Mouse (Mus musculus) limb, embryonic 12.5 days (tissue): ENCODE measurements at regions not wholly inside any gene's neighbourhood (a gene's known extent, or its start where the extent isn't known, plus 50 kb on each side); places are given as distances from the start of the nearest gene placed in this dataset.

Source experiments
- ATAC-seq: fragments of 200-750 bp; cut with Nextera tagmentation; 2 replicates; pipeline ENCODE4 v1.8.0; 2017; ENCODE audit warnings: low read depth, moderate TSS enrichment; ENCODE audit not compliant: insufficient number of reproducible peaks, insufficient read depth, low FRiP score, low TSS enrichment
- H3K27ac ChIP-seq: fragments of 300-500 bp; sonication (generic); 2 replicates; pipeline ENCODE4 v1.5.1; 2016; ENCODE audit warnings: mild to moderate bottlenecking, moderate library complexity
- H3K27me3 ChIP-seq: fragments of 300-500 bp; sonication (generic); 2 replicates; pipeline ENCODE4 v1.6.1; 2016; ENCODE audit warnings: mild to moderate bottlenecking, moderate library complexity
- H3K36me3 ChIP-seq: fragments of 300-500 bp; sonication (generic); 2 replicates; pipeline ENCODE4 v1.6.1; 2016; ENCODE audit warnings: mild to moderate bottlenecking, moderate library complexity
- H3K4me1 ChIP-seq: fragments of 300-500 bp; sonication (generic); replicated peaks from 2 replicates; pipeline ENCODE4 v1.6.1; 2016
- H3K4me2 ChIP-seq: fragments of 300-500 bp; sonication (generic); 2 replicates; pipeline ENCODE4 v1.6.1; 2016; ENCODE audit warnings: mild to moderate bottlenecking, moderate library complexity
- H3K4me3 ChIP-seq: fragments of 300-500 bp; sonication (generic); replicated peaks from 2 replicates; pipeline ENCODE4 v1.5.1; 2016; ENCODE audit warnings: mild to moderate bottlenecking
- H3K9ac ChIP-seq: fragments of 300-500 bp; sonication (generic); replicated peaks from 2 replicates; pipeline ENCODE4 v1.6.1; 2016; ENCODE audit warnings: mild to moderate bottlenecking, moderate library complexity
- H3K9me3 ChIP-seq: fragments of 300-500 bp; sonication (generic); 2 replicates; pipeline ENCODE4 v1.6.1; 2016; ENCODE audit warnings: mild to moderate bottlenecking, moderate library complexity
- WGBS: fragments of 180-500 bp; shearing (Covaris S2); methylation state at CpG from one replicate; pipeline ENCODE4 v1.1.7; 2016; 5-methylcytosine and 5-hydroxymethylcytosine counted together

DNA sequence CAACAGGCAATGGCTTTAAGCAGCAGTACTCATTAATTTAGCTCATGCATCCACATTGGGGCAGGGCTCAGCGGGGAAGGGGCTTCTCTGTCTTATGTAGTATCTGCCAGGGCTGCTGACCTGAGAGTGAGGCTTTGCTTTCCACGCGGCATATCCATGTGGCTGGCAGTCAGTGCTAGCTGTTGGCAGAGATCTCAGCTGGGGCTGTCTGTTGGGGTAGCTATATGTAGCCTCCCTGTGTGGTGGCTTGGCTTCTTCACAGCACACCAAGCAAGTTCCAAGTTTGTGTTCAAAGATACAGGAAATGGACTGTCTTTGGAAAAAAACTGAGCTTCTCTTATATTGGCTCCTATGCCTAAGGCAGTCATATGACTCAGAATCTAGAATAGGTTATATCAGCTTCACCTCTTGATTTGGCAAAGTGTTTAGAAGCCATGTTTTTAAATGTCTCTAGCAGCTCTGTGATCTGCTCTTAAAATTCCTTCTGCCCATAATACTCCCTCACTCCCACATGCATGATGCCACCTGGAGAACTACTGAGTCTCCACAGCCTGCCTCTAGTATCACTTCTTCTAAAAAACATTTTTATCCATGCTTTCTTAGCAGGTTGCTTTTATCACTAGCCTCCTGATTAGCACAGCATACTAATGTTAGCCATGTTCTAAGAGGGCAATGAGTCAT, 254.9 kb upstream of the Gm21798 start:
- Histone ChIP-seq H3K9me3 (no peaks in the 10 kb centered on the region), H3K4me1 (no peaks in the 10 kb centered on the region), H3K27me3 (no peaks in the 10 kb centered on the region), H3K4me3 (no peak overlapping the region), H3K36me3 (no peaks in the 10 kb centered on the region), H3K27ac (no peak overlapping the region), H3K9ac (no peak overlapping the region), H3K4me2 (no peak overlapping the region)
- ATAC-seq = no peak
- 87% methylated on average over 3 of the region's 3 CpGs for WGBS

DNA sequence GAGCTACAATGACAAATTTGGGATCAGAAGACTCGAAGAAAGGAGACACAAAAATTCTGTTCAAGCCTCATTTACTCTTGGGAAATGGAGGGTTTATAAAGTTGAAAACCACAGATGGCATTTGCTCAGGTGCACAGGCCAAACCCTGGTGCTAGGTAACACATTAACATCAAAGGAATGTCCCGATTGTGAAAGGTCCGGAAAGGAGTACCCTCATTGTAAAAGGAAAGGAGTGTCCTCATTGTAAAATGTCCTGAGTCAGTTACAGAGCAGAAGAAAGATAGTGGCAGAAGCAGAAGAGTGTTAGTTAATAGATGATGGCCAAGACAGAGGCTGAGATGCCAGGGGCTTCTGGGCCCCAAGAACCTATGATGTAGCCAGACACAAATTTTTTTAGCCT, 252.8 kb upstream of the Gm21798 start:
- Histone ChIP-seq H3K4me1 (no peaks in the 10 kb centered on the region), H3K27me3 (no peaks in the 10 kb centered on the region), H3K36me3 (no peaks in the 10 kb centered on the region), H3K27ac (no peak overlapping the region), H3K4me3 (no peak overlapping the region), H3K9me3 (no peaks in the 10 kb centered on the region), H3K4me2 (no peak overlapping the region), H3K9ac (no peak overlapping the region)
- ATAC-seq = no peak
- 73% methylated on average over 3 of the region's 3 CpGs for WGBS

DNA sequence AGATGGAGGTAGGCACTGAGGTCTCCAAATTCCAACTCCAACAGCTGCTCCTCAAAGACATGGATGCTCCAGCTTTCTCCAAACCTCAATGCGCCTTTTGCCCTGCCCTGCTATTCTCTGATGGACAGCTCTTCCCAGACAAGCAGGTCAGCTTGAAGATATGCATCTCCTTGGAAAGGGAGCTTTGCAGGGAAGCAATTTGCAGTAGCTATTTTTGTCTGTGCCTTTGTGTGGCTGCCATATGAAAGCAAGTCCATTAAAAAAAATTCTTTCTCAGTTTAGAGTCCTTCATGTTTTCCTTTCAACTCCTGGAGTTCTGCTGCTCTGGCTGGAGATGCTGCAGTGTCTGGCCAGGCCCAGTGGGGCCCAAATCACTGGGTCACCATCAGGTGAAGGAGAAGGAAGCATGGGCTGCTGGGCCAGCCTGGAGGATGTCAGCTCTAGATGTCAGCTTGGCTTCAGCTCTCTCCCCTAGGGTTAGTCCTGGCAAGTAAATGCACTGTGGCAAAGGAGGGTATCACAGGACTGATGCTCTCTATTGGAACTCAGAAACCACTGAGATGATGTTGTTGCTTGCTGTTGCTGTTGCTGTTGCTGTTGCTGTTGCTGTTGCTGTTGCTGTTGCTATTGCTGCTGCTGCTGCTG, 240.5 kb upstream of the Gm21798 start:
- no peaks in the 10 kb centered on the region for H3K27me3 ChIP-seq
- H3K9me3 ChIP-seq = no peaks in the 10 kb centered on the region
- H3K4me1 ChIP-seq = peaks cover 10% of the 10 kb centered on the region
- no peak overlapping the region for H3K9ac ChIP-seq
- H3K36me3 ChIP-seq = no peaks in the 10 kb centered on the region
- no peak overlapping the region for H3K4me2 ChIP-seq
- H3K27ac ChIP-seq = no peak overlapping the region
- H3K4me3 ChIP-seq = no peak overlapping the region
- 85% methylated on average over 1 of the region's 1 CpGs for WGBS
- no peak for ATAC-seq

DNA sequence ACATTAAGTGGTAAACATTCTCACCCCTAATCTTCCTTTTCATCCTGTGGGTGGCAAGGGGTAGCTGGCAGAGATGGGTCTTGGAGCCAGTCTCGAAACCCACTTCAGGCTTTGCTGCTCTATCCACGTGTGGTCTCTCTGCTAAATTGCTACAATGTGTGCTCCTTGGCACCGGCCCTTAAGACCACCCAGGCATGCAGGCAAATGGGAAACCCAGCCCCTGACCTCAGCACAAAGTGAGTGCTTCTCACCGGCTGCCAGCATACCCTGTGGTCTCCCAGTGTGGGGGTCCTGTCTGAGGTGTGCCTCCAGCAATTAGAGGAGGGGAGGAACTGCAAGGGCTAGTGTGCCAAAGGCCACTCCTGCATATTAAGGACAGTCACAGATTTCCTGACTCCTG, 238.5 kb upstream of the Gm21798 start:
- no peak overlapping the region for H3K4me2 ChIP-seq
- no peaks in the 10 kb centered on the region for H3K27me3 ChIP-seq
- H3K9ac ChIP-seq = no peak overlapping the region
- H3K36me3 ChIP-seq = no peaks in the 10 kb centered on the region
- peaks cover 10% of the 10 kb centered on the region for H3K4me1 ChIP-seq
- no peaks in the 10 kb centered on the region for H3K9me3 ChIP-seq
- H3K27ac ChIP-seq = no peak overlapping the region
- no peak overlapping the region for H3K4me3 ChIP-seq
- ATAC-seq = peak; percentile 83
- WGBS = 10% methylated on average over 4 of the region's 4 CpGs

DNA sequence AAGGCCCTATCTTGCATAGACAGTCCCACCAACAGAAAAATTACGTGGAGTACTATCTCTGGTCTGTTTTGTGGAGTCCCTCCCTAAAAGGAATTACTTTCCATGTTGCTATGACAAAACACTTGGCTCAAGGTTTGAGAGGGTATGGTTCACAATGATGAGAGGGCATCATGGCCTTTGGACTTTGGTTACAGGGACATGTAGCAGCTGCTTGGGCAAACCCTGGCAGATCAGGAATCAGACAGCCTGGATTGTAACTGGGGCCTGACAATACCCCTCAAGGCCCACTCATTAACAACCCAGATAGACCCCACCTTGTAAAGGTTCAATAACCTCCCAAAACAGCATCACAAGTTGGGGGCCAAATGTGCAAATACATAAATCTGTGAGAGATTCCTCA, 237.0 kb upstream of the Gm21798 start:
- no peaks in the 10 kb centered on the region for H3K9me3 ChIP-seq
- H3K4me3 ChIP-seq = no peak overlapping the region
- H3K4me1 ChIP-seq = peaks cover 10% of the 10 kb centered on the region
- no peaks in the 10 kb centered on the region for H3K36me3 ChIP-seq
- ATAC-seq = no peak
- H3K27me3 ChIP-seq = no peaks in the 10 kb centered on the region
- no peak overlapping the region for H3K27ac ChIP-seq
- H3K4me2 ChIP-seq = no peak overlapping the region
- H3K9ac ChIP-seq = no peak overlapping the region
- WGBS = 88% methylated on average over 1 of the region's 1 CpGs

DNA sequence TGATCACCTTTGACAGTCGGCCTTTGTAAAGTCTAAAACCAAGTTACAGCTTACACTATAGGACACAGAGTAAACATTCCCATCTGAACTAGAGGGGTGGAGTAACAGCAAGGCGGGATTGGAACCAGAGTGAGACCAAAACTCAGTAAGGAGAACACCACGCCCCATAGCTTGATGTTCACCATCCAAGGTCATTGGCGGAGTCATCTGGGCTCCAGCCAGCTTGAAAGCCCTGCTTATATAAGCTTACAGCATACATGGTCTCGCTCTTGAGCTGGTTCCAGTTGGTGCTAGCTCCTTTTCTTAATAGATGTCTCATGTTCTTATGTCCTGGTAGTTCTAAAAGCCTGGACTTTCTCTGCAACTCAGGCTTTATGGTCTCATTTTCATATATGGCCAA, 236.4 kb upstream of the Gm21798 start:
- no peak overlapping the region for H3K27ac ChIP-seq
- H3K36me3 ChIP-seq = no peaks in the 10 kb centered on the region
- no peak for ATAC-seq
- 88% methylated on average over 5 of the region's 5 CpGs for WGBS
- H3K9me3 ChIP-seq = no peaks in the 10 kb centered on the region
- H3K27me3 ChIP-seq = no peaks in the 10 kb centered on the region
- no peak overlapping the region for H3K9ac ChIP-seq
- H3K4me1 ChIP-seq = peaks cover 10% of the 10 kb centered on the region
- no peak overlapping the region for H3K4me3 ChIP-seq
- H3K4me2 ChIP-seq = no peak overlapping the region

DNA sequence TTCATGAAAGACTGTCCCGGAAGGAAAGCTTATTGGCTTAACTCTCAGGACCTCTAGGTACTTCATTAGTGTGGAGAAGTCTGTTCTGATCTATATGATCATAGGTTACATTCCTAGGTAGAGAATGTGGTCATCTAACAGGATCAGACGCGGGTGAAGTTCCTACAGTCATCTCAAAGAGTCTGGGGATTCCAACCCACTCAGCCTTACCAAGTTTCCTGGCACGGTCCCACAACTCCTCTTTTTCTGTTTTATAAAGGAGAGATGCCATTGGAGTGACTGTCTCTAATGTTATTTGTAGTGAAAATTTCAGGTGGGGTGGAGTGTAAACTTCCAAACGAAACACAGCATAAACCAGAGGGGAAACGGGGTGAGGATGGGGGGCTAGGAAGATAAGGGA, 233.4 kb upstream of the Gm21798 start:
- Histone ChIP-seq H3K27ac (no peak overlapping the region), H3K36me3 (no peaks in the 10 kb centered on the region), H3K9ac (no peak overlapping the region), H3K4me2 (no peak overlapping the region), H3K9me3 (no peaks in the 10 kb centered on the region), H3K4me3 (no peak overlapping the region), H3K4me1 (peaks cover 7% of the 10 kb centered on the region), H3K27me3 (no peaks in the 10 kb centered on the region)
- 89% methylated on average over 6 of the region's 6 CpGs for WGBS
- no peak for ATAC-seq

DNA sequence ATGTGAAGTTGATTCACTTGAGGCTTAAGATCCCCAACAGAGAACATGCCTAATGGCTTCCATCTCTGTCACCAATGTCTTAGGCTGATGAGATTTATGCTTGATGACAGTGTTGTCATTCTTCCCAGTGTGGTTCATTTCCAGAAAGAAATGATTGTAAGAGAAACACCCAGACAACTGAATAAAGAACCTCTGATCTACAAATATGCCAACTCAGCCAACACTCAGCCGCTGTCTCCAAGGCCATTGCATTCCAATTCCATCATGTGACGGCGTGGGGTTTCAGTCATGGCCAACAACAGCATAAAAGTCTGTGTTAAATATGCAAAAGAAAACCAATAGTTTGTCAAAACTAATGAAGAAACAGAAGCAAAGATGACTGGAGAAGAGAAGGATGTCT, 230.7 kb upstream of the Gm21798 start:
- no peak overlapping the region for H3K27ac ChIP-seq
- no peak overlapping the region for H3K9ac ChIP-seq
- no peak overlapping the region for H3K4me3 ChIP-seq
- H3K4me1 ChIP-seq = no peaks in the 10 kb centered on the region
- H3K4me2 ChIP-seq = no peak overlapping the region
- no peaks in the 10 kb centered on the region for H3K9me3 ChIP-seq
- no peak for ATAC-seq
- H3K27me3 ChIP-seq = no peaks in the 10 kb centered on the region
- no peaks in the 10 kb centered on the region for H3K36me3 ChIP-seq
- WGBS = 88% methylated on average over 3 of the region's 3 CpGs

DNA sequence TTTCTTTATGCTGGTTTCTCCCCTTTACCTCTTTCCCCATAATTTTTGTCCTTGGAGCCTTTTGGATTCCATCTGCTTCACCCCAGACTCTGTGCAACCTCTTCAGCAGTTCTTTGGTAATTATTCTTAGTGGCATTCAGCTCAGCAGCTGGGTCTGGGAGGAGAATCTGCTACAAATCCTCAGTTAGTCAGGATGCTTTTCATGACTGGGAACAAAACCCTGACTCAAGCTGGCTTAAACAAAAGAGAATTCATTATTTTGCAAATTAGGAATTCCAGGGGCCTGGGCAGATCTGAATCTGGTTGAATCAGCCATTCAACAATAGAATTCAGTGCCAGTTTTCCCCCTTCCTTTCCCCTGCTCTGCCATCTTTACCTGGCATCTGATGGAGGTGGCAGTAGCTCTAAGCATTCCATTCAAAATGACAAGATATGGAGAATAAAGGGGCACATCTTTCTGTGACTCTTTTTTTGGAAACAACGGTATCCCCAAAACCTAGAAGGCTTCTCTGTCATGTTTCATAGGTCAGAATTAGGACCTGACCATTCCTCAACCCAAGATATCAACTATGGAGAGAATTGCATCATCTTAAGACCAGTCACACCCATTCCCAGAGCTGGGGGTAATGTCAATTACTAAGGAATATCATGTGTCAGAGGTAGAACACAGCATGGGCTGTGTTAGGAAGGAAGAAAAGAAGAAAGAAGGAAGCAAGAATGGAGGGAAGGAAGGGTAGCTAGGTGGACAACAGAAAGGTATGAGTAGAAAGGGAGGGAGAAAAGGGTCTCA, 227.2 kb upstream of the Gm21798 start:
- Histone ChIP-seq H3K27ac (no peak overlapping the region), H3K4me2 (no peak overlapping the region), H3K36me3 (no peaks in the 10 kb centered on the region), H3K9ac (no peak overlapping the region), H3K4me1 (no peaks in the 10 kb centered on the region), H3K4me3 (no peak overlapping the region), H3K27me3 (no peaks in the 10 kb centered on the region), H3K9me3 (no peaks in the 10 kb centered on the region)
- WGBS = 75% methylated on average over 1 of the region's 1 CpGs
- no peak for ATAC-seq

DNA sequence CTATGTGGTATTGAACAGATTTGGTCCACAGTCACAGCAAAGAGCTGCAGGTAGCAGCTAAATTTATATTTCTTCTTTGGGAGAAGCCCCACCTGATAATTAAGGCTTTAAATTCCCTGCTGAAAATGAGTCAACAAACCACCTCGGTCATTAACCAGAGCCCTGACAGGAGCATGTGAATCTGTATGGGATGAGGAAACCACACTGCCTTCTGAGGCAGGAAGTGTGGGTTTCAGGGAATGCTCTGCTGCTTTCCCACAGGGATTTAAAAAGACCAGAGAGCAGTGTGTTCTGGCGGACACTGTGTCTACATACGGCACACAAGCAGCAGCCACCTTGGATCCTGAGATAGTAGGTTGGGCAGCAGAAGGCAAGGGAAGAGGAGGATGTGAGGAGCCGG, 204.0 kb upstream of the Gm21798 start:
- no peak overlapping the region for H3K4me2 ChIP-seq
- H3K9me3 ChIP-seq = no peaks in the 10 kb centered on the region
- no peak overlapping the region for H3K9ac ChIP-seq
- no peak for ATAC-seq
- no peak overlapping the region for H3K4me3 ChIP-seq
- no peaks in the 10 kb centered on the region for H3K4me1 ChIP-seq
- 49% methylated on average over 4 of the region's 4 CpGs for WGBS
- H3K27me3 ChIP-seq = no peaks in the 10 kb centered on the region
- H3K36me3 ChIP-seq = no peaks in the 10 kb centered on the region
- H3K27ac ChIP-seq = no peak overlapping the region

DNA sequence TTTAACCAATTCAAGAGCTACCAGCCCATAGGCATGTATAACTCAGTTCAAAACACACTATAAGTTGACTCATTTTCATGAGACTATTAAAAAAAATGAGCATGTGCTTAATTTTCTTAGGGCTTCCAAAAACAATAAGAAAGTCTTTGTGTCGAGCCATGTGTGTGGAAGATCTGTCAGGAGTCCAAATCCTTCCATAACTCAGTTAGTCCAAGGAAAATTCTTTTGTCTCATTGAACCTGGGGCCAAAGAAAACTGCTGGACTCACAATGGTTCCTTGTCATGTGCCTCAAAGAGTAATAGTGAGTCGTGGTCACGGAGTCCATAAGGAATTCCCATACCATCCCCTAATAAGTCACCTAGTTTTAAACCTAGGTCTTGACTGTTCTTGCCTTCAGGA, 199.0 kb upstream of the Gm21798 start:
- H3K4me2 ChIP-seq = no peak overlapping the region
- H3K9me3 ChIP-seq = no peaks in the 10 kb centered on the region
- no peak for ATAC-seq
- no peaks in the 10 kb centered on the region for H3K4me1 ChIP-seq
- H3K27me3 ChIP-seq = no peaks in the 10 kb centered on the region
- no peak overlapping the region for H3K4me3 ChIP-seq
- H3K36me3 ChIP-seq = no peaks in the 10 kb centered on the region
- H3K9ac ChIP-seq = no peak overlapping the region
- 74% methylated on average over 3 of the region's 3 CpGs for WGBS
- no peak overlapping the region for H3K27ac ChIP-seq
